Mouse (Mus musculus) heart, embryonic 16.5 days (tissue): ENCODE data around the gene Hoxc5. TPM values are rescaled to one million over a fixed set of nuclear protein-coding genes. Genes with fewer than 3 reads are reported as not detected.
A peak's percentile ranks its signal among the peaks of the same experiment; 100 is the strongest.

Source experiments
- ATAC-seq: fragments of 200-750 bp; cut with Nextera tagmentation; replicated peaks from 2 replicates; pipeline ENCODE4 v1.8.0; 2017; ENCODE audit warnings: moderate number of reproducible peaks; ENCODE audit not compliant: insufficient read depth, low FRiP score; ENCODE audit errors: extremely low read depth
- H3K27ac ChIP-seq: fragments of 300-500 bp; sonication (generic); 2 replicates; pipeline ENCODE4 v1.5.1; 2014; ENCODE audit warnings: mild to moderate bottlenecking, low read length, control low read depth, moderate library complexity
- H3K27me3 ChIP-seq: fragments of 300-500 bp; sonication (generic); 2 replicates; pipeline ENCODE4 v1.6.1; 2014; ENCODE audit warnings: low read length, mixed read lengths; ENCODE audit not compliant: control insufficient read depth, insufficient read depth
- H3K36me3 ChIP-seq: fragments of 300-500 bp; sonication (generic); 2 replicates; pipeline ENCODE4 v1.6.1; 2014; ENCODE audit not compliant: control insufficient read depth, insufficient read depth
- H3K4me1 ChIP-seq: fragments of 300-500 bp; sonication (generic); 2 replicates; pipeline ENCODE4 v1.6.1; 2014; ENCODE audit warnings: low read length, mixed read lengths; ENCODE audit not compliant: control insufficient read depth, insufficient read depth
- H3K4me2 ChIP-seq: fragments of 300-500 bp; sonication (generic); 2 replicates; pipeline ENCODE4 v1.6.1; 2014; ENCODE audit warnings: low read depth, mild to moderate bottlenecking, control low read depth, low read length
- H3K4me3 ChIP-seq: fragments of 300-500 bp; sonication (generic); 2 replicates; pipeline ENCODE4 v1.5.1; 2014; ENCODE audit warnings: mild to moderate bottlenecking, control low read depth, low read length
- H3K9ac ChIP-seq: fragments of 300-500 bp; sonication (generic); 2 replicates; pipeline ENCODE4 v1.6.1; 2014; ENCODE audit warnings: low read length, control low read depth
- H3K9me3 ChIP-seq: fragments of 300-500 bp; sonication (generic); replicated peaks from 2 replicates; pipeline ENCODE4 v1.6.1; 2016; ENCODE audit warnings: low read length; ENCODE audit not compliant: control insufficient read depth
- whole genome bisulfite sequencing: fragments of 180-500 bp; shearing (Covaris S2); extraction: QIAGEN DNeasy Blood & Tissue Kit; methylation state at CpG from one replicate; pipeline ENCODE4 v1.1.7; 2014; 5-methylcytosine and 5-hydroxymethylcytosine counted together
- polyA plus RNA-seq: library from polyadenylated mRNA; unstranded; fragments of >200 nt; fragmentation: Nextera tagmentation; extraction: Ambion mirVana; gene quantifications from 2 replicates; pipeline ENCODE4 v1.2.1, GENCODE M21; 2015

Gene Hoxc5
- polyA plus RNA-seq, 1 experiment from 2014 or later: 0.11 TPM

GRCm38 (mm10) chr15:102943468-102943813 is 23.8 kb upstream of the Hoxc5 start:
- Histone ChIP-seq H3K36me3 (no peaks in the 10 kb centered on the region), H3K4me1 (no peaks in the 10 kb centered on the region; the same call in 1 of the 2 replicates), H3K4me3 (peak overlapping the region; percentile 38), H3K27me3 (peaks cover 96% of the 10 kb centered on the region), H3K9ac (no peak overlapping the region), H3K9me3 (no peaks in the 10 kb centered on the region), H3K4me2 (no peak overlapping the region; the same call in 1 of the 2 replicates), H3K27ac (no peak overlapping the region)
- no peak for ATAC-seq
- 3% methylated on average over 5 of the region's 5 CpGs for WGBS

- ATAC-seq: no peak
- no peaks in the 10 kb centered on the region; the same call in 1 of the 2 replicates for H3K4me1 ChIP-seq
- H3K4me3 ChIP-seq: no peak overlapping the region
- no peak overlapping the region for H3K4me2 ChIP-seq
- no peak overlapping the region for H3K27ac ChIP-seq
- 12% methylated on average over 22 of the region's 22 CpGs for WGBS
- H3K27me3 ChIP-seq: peaks cover 95% of the 10 kb centered on the region
- H3K9me3 ChIP-seq: no peaks in the 10 kb centered on the region
- H3K36me3 ChIP-seq: no peaks in the 10 kb centered on the region
- no peak overlapping the region for H3K9ac ChIP-seq
Measured at GRCm38 (mm10) chr15:102945185-102946077, 21.8 kb upstream of the Hoxc5 start.

- Histone ChIP-seq H3K4me1 (no peaks in the 10 kb centered on the region; the same call in 1 of the 2 replicates), H3K9me3 (no peaks in the 10 kb centered on the region), H3K9ac (no peak overlapping the region), H3K27ac (no peak overlapping the region), H3K4me2 (no peak overlapping the region), H3K4me3 (no peak overlapping the region), H3K27me3 (peaks cover 95% of the 10 kb centered on the region), H3K36me3 (no peaks in the 10 kb centered on the region)
- ATAC-seq: no peak
- 4% methylated on average over 9 of the region's 9 CpGs for WGBS
Measured at GRCm38 (mm10) chr15:102947276-102947675, 20.0 kb upstream of the Hoxc5 start.

GRCm38 (mm10) chr15:102948842-102949241 is 18.4 kb upstream of the Hoxc5 start:
- 4% methylated on average over 2 of the region's 2 CpGs for WGBS
- Histone ChIP-seq H3K9ac (no peak overlapping the region), H3K4me3 (no peak overlapping the region), H3K4me1 (no peaks in the 10 kb centered on the region), H3K4me2 (no peak overlapping the region), H3K36me3 (no peaks in the 10 kb centered on the region), H3K27ac (no peak overlapping the region), H3K9me3 (no peaks in the 10 kb centered on the region), H3K27me3 (peaks cover 95% of the 10 kb centered on the region)
- no peak for ATAC-seq

- Histone ChIP-seq H3K4me1 (no peaks in the 10 kb centered on the region), H3K9ac (no peak overlapping the region), H3K27ac (no peak overlapping the region), H3K4me3 (no peak overlapping the region), H3K9me3 (no peaks in the 10 kb centered on the region), H3K27me3 (peaks cover 96% of the 10 kb centered on the region), H3K4me2 (no peak overlapping the region), H3K36me3 (no peaks in the 10 kb centered on the region)
- 3% methylated on average over 20 of the region's 20 CpGs for WGBS
- ATAC-seq: no peak
Measured at GRCm38 (mm10) chr15:102949696-102950095, 17.5 kb upstream of the Hoxc5 start.

GRCm38 (mm10) chr15:102950877-102951276 is 16.4 kb upstream of the Hoxc5 start:
- Histone ChIP-seq H3K9me3 (no peaks in the 10 kb centered on the region), H3K27me3 (peaks cover 94% of the 10 kb centered on the region), H3K4me1 (no peaks in the 10 kb centered on the region), H3K27ac (no peak overlapping the region), H3K9ac (no peak overlapping the region), H3K4me3 (no peak overlapping the region), H3K36me3 (no peaks in the 10 kb centered on the region), H3K4me2 (no peak overlapping the region)
- 24% methylated on average over 2 of the region's 2 CpGs for WGBS
- no peak for ATAC-seq

- Histone ChIP-seq H3K27ac (no peak overlapping the region), H3K27me3 (peaks cover 95% of the 10 kb centered on the region), H3K36me3 (no peaks in the 10 kb centered on the region), H3K4me3 (no peak overlapping the region), H3K4me1 (no peaks in the 10 kb centered on the region), H3K9ac (no peak overlapping the region), H3K4me2 (no peak overlapping the region), H3K9me3 (no peaks in the 10 kb centered on the region)
- WGBS: 5% methylated on average over 6 of the region's 6 CpGs
- ATAC-seq: no peak
Measured at GRCm38 (mm10) chr15:102953561-102953960, 13.7 kb upstream of the Hoxc5 start.

GRCm38 (mm10) chr15:102954192-102955006 is 12.8 kb upstream of the Hoxc5 start, which contains the start of gene Hoxc11:
TSS of gene Hoxc11 (plus strand) at chr15:102954427.
- Histone ChIP-seq H3K4me3 (no peak within 1 kb of the TSS), H3K36me3 (no peaks in the 10 kb centered on the region), H3K27ac (no peak within 1 kb of the TSS), H3K9me3 (no peaks in the 10 kb centered on the region), H3K27me3 (peaks cover 93% of the 10 kb centered on the region), H3K4me1 (no peaks in the 10 kb centered on the region), H3K9ac (no peak within 1 kb of the TSS), H3K4me2 (no peak within 1 kb of the TSS)
- WGBS: under 1% methylated on average over 56 of the region's 57 CpGs
- ATAC-seq: no peak

GRCm38 (mm10) chr15:102955007-102955382 is 12.2 kb upstream of the Hoxc5 start:
- no peaks in the 10 kb centered on the region for H3K4me1 ChIP-seq
- WGBS: 3% methylated on average over 28 of the region's 28 CpGs
- no peak overlapping the region for H3K9ac ChIP-seq
- no peak overlapping the region for H3K27ac ChIP-seq
- no peak overlapping the region for H3K4me3 ChIP-seq
- H3K27me3 ChIP-seq: peaks cover 93% of the 10 kb centered on the region
- no peak for ATAC-seq
- no peak overlapping the region for H3K4me2 ChIP-seq
- H3K9me3 ChIP-seq: no peaks in the 10 kb centered on the region
- H3K36me3 ChIP-seq: no peaks in the 10 kb centered on the region
